Mouse (Mus musculus) frontal cortex, postnatal 14 days (tissue): ENCODE data around the gene Pde1b.
A peak's percentile ranks its signal among the peaks of the same experiment; 100 is the strongest.

Experiments used
- DNase-seq, 2 experiments: peaks; one replicate each; pipeline ENCODE4 v3.0.0; 2022; ENCODE audit warnings: low spot score in 2 of 2

Pde1b gene

DNA sequence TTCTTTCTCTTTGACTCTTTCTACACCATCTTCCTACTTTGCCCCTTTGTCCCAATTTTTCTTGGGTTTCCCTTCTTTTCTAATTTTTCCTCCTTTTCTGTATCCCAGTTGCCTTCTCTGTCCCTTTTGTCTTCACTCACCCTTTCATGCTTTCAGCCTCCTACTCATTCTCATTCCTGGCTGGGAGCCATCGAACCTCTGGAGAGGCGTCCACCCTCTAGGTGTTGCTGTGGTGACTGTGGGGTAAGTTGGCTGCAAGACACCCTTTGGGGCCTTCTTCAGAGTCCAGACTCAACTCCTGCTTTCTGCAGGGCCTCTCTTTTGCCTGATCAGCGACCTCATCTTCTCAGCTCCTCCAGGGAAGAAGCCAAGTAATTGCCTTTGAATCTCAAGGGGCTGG, 6.5 kb downstream of the Pde1b start:
- DNase-seq: no peak

- DNase-seq: no peak
These were observed 8.8 kb downstream of the Pde1b start for GRCm38 (mm10) chr15:103511652-103512051.

DNA sequence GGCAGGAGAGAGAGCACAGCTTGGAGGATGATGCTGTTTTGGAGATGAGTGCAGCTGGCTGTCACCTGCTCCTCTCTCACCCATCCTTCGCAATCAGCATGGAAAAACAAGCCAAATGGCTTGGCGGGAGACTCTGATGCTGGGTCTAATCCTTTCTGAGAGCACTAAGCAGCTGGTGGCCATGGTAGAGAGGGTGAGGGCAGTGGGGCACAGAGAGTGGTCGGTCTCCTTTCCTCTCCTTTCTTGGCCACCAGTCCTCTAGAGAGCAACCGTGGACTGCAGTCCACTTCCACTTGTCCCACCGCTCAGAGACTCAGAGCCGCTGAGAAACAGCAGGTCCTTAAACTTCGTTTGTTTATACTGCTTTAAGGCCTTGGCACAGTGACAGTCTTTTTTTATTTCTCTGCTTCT, 10.8 kb downstream of the Pde1b start:
- DNase-seq: no peak

DNA sequence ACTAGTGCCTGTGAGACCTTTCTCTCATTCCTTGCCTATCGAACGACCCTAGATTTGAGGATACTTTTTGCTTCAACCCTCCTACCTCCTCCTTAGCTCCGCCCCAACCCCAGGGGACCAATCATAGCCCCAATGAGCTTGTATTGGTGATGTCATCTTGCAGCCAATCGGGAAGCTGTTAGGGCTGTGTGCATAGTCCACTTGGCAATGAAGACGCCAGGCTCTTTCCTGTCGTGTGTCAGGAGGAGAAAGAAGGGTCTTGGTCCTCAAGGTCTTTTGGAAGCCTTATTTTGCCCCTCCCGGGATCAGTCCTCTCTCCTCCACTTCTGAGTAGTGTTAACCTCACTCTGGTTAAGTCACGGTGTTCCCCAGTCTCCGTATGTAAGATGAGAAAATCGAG, 11.3 kb downstream of the Pde1b start:
- peak; percentile 66 to 72 for DNase-seq

DNA sequence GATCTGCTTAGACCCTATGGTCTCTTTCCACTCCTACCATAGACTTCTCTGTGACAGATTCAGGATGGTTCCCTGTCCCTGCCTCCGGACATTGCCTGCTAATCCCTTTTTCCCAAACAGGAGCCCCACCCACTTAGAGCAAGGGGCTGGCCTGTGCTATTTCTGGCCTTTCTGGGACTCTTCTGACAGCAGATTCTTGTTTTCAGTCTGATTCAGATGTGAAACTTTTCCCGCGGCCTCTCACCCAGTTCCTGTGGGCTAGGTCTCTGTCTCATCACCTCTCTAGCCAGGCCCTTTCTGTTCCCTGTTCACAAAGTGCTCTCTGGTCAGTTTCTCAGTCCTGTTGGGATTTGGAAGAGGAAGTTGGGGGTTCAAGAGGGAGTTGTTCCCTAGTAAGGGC, 12.1 kb downstream of the Pde1b start:
- no peak for DNase-seq

- DNase-seq: no peak
These were observed 16.0 kb downstream of the Pde1b start for GRCm38 (mm10) chr15:103518600-103519385.

DNA sequence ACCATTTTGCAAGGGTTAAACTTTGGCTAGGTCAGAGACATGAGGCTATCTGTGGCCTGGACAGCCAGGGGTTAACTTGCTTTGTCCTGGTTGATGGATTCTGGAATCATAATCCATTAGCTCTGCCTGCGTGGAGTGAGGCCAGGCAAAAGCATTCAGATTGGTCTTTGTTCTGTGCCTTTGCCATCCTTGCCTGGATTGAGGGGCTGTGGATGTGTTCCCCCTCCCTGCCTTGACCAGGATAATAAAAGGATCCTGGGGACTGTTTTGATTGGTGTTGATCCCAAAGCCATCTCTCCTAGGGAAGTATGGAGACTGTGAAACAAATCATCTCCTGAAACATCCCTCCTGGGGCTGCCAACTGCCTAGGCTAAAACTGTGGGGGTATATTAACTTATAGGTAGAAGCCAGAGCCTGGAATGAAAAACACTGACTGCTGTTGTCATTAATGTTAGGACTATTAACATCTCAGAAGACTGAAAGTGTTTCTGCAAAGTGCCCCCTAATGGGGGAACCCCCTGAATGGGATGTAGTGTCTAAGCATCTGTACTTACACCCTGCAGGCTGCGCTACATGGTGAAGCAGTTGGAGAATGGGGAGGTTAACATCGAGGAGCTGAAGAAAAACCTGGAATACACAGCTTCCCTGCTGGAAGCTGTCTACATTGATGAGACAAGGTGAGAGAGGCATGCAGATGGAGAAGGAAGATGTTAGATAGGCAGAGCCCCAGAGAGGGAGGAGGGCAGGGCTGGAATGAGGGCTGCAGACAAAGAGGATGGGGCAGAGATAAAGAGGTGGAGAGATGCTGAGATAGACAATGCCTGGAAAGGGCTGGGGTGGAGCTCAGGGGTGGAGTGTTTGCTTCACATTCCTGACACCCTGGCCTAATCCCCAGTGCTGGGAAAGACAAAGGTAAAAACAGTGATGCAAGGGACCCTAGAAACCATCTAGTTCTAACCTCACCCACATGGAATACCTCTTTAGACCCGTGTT, 16.8 kb downstream of the Pde1b start:
- DNase-seq: no peak

DNA sequence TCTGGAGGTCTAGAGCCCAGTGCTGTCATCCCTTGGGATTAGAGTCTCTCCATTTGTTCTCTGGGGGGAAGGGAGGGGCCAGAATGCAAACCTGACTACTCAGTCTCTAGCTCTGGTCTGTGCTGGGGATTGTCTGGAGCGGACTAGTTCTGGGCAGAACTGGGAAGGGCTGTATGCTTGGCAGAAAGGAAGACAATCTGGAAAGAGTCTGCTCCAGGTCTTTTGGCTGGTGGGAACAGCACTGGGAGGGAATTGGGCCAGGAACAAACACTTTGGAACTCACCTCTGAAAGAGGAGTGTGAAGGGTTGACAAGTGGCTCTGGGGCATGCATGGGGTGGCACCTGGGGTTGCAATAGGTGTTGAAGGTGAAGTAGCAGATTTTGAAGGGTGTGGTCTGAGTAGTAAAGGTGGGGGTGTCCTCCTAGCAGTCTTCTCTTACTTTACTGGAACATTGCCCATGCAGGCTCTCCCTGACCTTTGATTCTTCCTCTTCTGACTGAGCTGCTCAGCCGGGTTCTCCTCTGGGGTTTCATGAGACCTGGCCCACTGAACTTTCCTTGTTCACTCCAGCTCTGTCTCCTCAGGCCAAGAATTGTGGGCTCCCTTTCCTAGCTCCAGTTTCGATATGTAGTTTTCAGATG, 19.7 kb downstream of the Pde1b start:
- DNase-seq: no peak

DNA sequence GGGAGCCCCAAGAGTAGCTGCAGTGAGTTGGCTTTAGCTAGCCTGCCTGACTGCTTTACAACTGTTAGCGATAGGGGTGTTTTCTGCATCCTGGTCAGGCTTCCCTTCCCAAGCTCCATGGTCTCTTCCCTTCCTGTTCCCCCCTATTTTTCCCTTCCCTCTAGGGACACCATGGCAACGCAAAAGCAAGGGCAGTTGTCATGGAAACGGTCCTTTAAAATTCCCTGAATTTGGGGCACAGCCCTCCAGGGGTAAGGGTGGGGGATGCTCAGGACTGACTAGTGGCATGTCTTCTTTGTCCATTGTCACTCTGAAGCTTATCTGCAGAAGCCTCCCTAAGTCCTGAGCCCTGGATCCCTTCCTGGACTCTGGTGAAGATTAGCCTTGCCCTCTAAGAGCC, 20.3 kb downstream of the Pde1b start:
- no peak for DNase-seq

GRCm38 (mm10) chr15:103530372-103530771, 27.5 kb downstream of the Pde1b start:
- peak; percentile 62 to 71 for DNase-seq

DNA sequence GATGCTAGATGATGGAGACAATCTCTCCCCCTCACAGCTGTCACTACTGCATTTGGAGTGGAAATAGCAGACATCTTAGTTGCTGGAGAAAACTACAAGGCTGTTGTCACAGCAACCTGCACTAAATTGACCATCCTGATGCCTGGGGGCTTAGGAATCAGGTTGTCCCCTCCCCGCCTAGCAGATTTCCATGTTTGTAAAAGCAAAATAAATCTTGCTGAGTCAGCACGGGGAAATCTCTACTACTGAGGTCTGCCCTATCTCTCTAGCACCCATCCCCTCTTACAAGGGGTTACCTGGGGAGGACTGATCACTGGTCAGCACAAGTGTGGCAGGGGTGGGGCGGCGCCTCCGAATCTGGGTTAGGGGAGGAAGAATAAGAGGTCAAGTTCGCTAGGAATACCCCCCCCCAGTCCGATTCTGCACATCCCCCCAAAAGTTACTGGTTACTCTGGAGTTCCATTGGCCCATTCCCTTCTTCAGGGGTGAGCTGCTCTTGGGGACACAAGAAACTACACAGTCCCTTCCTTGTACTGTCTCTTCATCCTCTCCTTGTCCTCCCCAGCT, 31.3 kb downstream of the Pde1b start:
- no peak for DNase-seq

DNA sequence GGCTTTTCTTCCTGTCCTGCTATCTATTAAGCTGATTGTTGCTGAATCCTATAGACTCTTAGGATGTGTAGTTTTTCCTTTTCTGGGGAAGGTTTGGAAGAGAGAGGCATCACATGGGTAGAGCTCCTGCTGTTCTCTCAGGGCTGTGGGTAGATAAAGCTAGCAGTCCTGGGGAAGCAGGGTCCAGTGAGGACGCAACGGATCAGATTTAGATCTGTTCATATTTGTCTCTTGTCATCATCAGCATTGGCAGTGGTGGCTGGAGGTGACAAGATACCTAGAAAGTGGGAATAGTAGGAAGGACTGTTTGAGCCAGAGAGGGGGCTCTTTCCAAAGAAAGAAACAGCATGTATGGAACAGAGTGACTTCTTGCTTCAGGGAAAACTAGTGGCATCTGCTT, 32.2 kb downstream of the Pde1b start:
- DNase-seq: no peak

- DNase-seq: no peak
These were observed 33.0 kb downstream of the Pde1b start for GRCm38 (mm10) chr15:103535786-103536185.

DNA sequence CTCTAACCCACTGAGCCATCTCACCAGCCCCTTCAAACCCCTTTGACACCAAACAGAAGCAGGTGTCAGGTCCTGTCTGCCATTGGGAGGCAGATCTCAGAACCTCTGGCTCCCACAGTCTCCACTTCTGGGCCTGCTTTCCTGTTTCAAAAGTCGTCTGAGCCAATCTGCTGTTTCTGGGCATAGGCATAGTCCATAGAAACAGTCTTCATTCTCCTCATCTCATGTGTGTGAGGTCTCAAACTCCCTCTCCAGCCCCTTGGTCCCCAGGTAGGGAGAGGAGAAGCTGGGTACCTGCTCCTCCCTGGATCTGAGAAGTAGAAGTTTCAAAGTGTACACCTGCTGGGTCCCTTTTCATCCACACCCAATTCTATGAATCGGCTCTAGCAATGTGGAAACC, 33.6 kb downstream of the Pde1b start:
- no peak for DNase-seq

GRCm38 (mm10) chr15:103537011-103537821, 34.4 kb downstream of the Pde1b start:
- no peak for DNase-seq

DNA sequence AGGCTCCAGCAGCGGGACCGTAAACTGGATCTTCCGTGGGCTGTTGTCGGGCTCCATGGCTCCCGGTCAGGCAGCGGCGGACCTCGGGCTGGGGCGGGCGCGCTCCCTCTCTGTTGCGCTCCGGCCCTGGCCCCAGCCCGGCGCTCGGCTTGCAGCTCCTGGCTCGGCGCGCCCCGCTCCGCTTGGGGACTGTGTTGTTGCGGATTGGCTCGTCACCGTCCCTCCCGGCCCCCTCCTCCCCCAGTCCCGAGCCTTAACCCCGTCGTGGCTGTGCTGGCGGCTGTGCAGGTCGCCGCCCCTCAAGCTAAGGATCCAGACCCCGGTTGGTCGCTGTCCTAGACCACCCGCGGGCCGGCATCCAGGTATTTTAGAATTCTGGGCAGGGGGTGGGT, 35.0 kb downstream of the Pde1b start, which contains the start of gene Ppp1r1a:
Gene Ppp1r1a (minus strand): TSS at position 182 of the 392 bp plus-strand sequence.
- DNase-seq: peak in 1 of 2 experiments; percentile 76

GRCm38 (mm10) chr15:103539259-103539658, 36.4 kb downstream of the Pde1b start:
- peak in 1 of 2 experiments; percentile 2 for DNase-seq

DNA sequence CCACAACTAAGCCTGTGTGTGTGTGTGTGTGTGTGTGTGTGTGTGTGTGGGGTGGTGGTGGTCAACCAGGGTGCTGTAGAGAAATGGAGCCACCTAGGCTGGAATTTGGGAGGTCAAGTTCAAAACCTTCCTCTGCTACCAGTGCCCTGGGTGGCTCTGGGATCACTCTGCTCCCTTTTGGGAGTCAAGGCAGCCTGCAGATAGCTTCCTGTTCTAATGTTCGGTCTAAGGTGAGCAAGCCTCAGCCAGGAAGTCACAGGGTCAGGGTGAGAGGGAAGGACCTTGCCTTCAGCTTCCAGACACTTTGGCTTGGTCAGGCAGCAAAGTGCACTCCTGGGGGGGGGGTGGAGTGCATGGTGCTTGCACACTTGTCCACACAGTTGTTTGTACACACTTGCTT, 37.8 kb downstream of the Pde1b start:
- DNase-seq: no peak

GRCm38 (mm10) chr15:103542526-103542925, 39.7 kb downstream of the Pde1b start:
- DNase-seq: peak in 1 of 2 experiments; percentile 0

GRCm38 (mm10) chr15:103547983-103548382, 45.1 kb downstream of the Pde1b start:
- no peak for DNase-seq

GRCm38 (mm10) chr15:103549475-103549874, 46.6 kb downstream of the Pde1b start:
- DNase-seq: no peak
